Mouse (Mus musculus): ENCODE measurements around the gene Slc38a3.

Slc38a3 gene

GRCm38 (mm10) chr9:107635279-107636028 lies 33.9 kb downstream of the Slc38a3 start, which contains the start of gene Gnai2:
Gene Gnai2, minus strand, starts transcription at chr9:107635367.
- in situ Hi-C loops (cut with MboI): no loop called here

DNA sequence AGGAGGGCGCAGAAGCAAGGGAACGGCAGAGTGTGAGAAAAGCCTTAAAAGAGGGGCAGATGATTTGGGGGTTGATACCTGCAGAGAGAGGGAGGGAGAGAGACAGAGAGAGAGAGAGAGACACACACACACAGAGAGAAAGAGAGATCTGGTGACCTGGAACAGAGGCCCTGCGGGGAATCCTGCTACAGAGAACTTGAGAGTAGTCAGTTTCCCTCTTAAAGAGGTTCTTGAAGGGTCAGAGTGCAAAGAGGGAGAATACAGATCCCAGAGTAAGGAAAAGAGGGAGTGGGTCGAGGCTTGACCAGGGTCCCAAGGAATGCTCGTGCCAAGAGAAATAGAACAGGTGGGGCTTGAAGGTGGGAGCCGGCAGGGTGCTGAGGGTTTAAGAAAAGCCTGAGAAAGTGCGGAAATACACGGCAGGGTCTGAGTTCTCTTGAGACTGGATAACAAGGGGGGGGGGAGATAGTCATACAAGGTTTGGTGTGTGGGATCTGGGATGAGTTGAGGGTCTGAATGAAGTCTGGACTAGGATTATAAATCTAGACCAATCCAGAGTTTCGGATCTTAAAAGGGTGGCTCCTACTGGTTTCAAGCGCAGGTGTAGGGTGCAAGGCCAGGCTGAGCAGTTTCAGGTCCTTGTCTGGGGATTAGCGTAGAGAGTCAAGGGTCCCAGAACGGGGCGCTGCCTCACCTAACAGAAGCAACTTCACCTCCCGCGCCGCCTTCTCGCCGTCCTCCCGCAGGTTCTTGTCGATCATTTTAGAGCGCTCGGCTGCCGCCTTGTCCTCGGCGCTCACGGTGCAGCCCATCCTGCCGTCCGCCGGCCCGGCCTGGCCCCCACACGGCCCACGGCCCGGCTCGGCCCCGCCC lies 34.7 kb downstream of the Slc38a3 start:
- in situ Hi-C loops (cut with MboI): no loop called here

GRCm38 (mm10) chr9:107633661-107634405 lies 35.5 kb downstream of the Slc38a3 start:
- in situ Hi-C loops (cut with MboI): no loop called here

- in situ Hi-C loops (cut with MboI): no loop called here
These were observed 36.2 kb downstream of the Slc38a3 start for GRCm38 (mm10) chr9:107633091-107633660.

GRCm38 (mm10) chr9:107632478-107632877 lies 36.9 kb downstream of the Slc38a3 start:
- in situ Hi-C loops (cut with MboI): no loop called here

GRCm38 (mm10) chr9:107631861-107632260 lies 37.5 kb downstream of the Slc38a3 start:
- in situ Hi-C loops (cut with MboI): no loop called here

DNA sequence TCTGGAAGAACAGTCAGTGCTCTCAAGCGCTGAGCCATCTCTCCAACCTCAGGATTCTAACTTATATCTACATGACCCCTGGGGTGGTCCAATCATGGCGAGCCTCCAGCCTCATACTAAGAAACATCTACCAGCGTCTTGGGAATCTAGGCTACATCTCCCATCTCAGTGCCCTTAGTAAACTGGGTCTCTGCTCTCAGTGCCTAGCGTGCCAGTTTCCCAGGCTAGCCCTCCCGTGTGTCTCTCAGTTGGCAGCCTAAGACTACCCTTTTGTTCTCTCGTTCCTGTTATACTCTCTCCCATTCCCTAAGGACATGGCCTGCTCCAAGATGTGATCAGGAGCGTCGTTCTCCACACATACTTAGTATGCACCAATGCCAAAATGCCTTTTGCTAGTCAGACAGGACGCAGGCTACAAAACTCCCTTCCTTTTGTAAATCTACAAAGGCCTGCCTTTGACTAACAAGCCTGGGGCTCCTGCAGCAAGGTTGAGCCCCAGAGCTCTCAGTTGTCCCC lies 38.0 kb downstream of the Slc38a3 start:
- in situ Hi-C loops (cut with MboI): no loop called here

DNA sequence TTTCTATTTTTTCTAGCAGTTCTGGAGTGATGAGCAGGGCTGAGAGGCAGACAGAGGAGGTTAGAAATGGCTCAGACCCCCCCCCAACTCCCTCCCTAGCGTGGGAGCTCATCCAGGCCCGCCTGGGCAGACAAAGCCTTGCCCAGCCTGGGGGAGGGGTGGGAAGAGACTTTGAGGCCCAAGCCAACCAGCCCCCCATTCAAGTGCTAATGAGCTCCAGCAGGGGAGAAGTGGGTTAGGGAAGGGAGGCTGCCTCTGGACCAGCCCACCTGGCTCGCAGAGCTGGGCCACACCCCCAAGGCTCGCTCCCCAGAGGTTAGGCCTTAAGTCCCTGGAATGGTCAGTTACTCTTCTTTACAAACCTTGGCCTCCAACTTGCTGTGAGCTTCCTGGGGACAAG lies 38.8 kb downstream of the Slc38a3 start:
- in situ Hi-C loops (cut with MboI): no loop called here

- in situ Hi-C loops (cut with MboI): no loop called here
These were observed 39.4 kb downstream of the Slc38a3 start for GRCm38 (mm10) chr9:107629901-107630425.

GRCm38 (mm10) chr9:107629411-107629730 lies 40.0 kb downstream of the Slc38a3 start:
- in situ Hi-C loops (cut with MboI): no loop called here

- in situ Hi-C loops (cut with MboI): no loop called here
These were observed 40.5 kb downstream of the Slc38a3 start for GRCm38 (mm10) chr9:107628721-107629410.

GRCm38 (mm10) chr9:107627387-107628255 lies 41.7 kb downstream of the Slc38a3 start:
- in situ Hi-C loops (cut with MboI): no loop called here

DNA sequence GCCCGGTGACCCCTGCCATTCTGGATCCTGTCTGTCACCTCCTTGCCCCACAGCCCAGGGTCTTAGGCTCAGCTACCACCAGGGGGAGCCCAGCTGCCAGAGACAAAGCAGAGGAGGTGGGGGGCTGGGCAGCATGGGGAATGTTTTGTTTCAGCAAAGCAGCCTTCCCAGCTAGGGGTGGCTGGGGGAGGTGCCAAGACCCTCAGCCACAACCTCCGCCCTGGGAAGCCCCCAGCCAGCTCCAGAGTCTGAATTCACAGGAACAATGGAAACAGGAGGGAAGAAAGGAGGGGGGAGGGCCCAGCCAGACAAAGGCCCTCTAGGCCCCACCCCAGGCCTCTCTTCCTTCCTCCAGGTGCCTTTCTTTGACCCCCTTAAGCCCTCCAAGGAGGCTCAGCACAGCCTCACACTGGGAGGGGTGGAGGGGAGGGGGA lies 42.5 kb downstream of the Slc38a3 start:
- in situ Hi-C loops (cut with MboI): no loop called here

GRCm38 (mm10) chr9:107626158-107626843 lies 43.0 kb downstream of the Slc38a3 start:
- in situ Hi-C loops (cut with MboI): no loop called here

GRCm38 (mm10) chr9:107625351-107626128 lies 43.8 kb downstream of the Slc38a3 start:
- in situ Hi-C loops (cut with MboI): no loop called here

DNA sequence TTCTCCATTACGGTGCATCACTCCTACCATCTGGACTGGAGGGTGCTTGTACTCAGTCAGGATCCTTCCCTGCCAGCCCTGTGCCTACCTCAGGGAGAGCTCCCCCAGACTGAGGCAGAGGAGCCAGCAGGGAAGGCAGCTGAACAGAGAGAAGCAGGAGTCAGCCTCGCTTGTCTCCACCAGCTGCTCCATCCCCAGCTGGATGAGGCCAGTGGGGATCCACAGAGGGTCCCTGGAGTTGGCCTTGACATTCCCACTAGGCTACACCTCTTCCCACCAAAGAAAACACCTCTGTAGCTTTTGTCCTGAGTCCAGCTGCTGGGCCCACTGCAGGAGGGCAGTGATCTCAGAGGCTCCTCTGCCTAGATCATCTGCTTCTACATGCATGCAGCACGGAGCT lies 44.4 kb downstream of the Slc38a3 start:
- in situ Hi-C loops (cut with MboI): no loop called here

DNA sequence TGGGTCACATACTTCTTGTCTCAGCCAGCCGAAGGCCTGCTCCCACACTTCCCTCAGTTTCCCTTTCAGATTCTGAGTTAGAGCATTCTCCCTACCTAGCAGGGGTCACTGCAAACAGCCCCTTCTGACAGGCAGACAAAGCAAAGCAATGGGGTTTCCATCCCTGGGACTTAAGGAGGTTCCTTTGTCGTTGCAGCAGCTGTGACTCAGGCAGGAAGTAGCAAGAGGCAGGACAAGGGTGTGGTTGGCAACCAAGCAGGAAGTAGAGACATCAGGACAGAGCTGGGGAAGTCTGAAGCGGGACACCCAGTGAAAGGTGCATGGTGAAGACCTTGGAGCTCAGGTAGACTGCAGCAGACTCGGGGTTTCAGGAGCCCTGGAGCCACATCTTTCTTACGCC lies 44.8 kb downstream of the Slc38a3 start:
- in situ Hi-C loops (cut with MboI): no loop called here

- in situ Hi-C loops (cut with MboI): no loop called here
These were observed 48.4 kb downstream of the Slc38a3 start for GRCm38 (mm10) chr9:107620954-107621353.

DNA sequence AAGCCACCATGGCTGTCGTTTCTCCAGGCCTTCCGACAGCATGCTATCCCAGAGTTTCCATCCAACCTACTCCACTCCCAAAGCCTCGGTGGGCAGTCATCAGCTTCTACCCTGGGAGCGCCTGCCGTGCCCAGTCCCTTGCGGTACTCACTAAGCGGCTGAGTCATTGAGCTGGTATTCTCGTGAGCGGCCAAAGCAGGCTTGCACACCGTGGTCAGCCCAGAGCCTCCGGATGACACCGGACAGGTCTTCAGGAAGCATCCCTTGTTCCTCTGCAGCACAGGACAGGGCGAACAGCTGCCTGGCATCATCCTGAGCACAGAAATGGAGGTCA lies 49.8 kb downstream of the Slc38a3 start:
- in situ Hi-C loops (cut with MboI): no loop called here

All from mature B cell (primary cell).